Mouse (Mus musculus) midbrain, embryonic 11.5 days (tissue): ENCODE measurements around the gene Gfi1. TPM values are rescaled to one million over a fixed set of nuclear protein-coding genes. Genes with fewer than 3 reads are reported as not detected.
A peak's percentile ranks its signal among the peaks of the same experiment; 100 is the strongest.

Experiments
- ATAC-seq: fragments of 200-750 bp; cut with Nextera tagmentation; 2 replicates; pipeline ENCODE4 v1.8.0; 2017; ENCODE audit warnings: moderate TSS enrichment, moderate library complexity; ENCODE audit not compliant: low FRiP score
- DNase-seq: peaks from one replicate; pipeline ENCODE4 v3.0.0; 2015; ENCODE audit warnings: low spot score; ENCODE audit errors: missing footprints
- H3K27ac ChIP-seq: fragments of 300-500 bp; sonication (generic); 2 replicates; pipeline ENCODE4 v1.5.1; 2014; ENCODE audit warnings: low read depth, low read length
- H3K27me3 ChIP-seq: fragments of 300-500 bp; sonication (generic); 2 replicates; pipeline ENCODE4 v1.6.1; 2014; ENCODE audit warnings: mild to moderate bottlenecking, low read length, moderate library complexity, mixed read lengths; ENCODE audit not compliant: control insufficient read depth, insufficient read depth
- H3K36me3 ChIP-seq: fragments of 300-500 bp; sonication (generic); 2 replicates; pipeline ENCODE4 v1.6.1; 2014; ENCODE audit warnings: mild to moderate bottlenecking, low read length, moderate library complexity, mixed read lengths; ENCODE audit not compliant: control insufficient read depth, insufficient read depth
- H3K4me1 ChIP-seq: fragments of 300-500 bp; sonication (generic); 2 replicates; pipeline ENCODE4 v1.6.1; 2014; ENCODE audit warnings: low read length; ENCODE audit not compliant: control insufficient read depth, insufficient read depth
- H3K4me2 ChIP-seq: fragments of 300-500 bp; sonication (generic); 2 replicates; pipeline ENCODE4 v1.6.1; 2014; ENCODE audit warnings: mild to moderate bottlenecking, moderate library complexity
- H3K4me3 ChIP-seq: fragments of 300-500 bp; sonication (generic); 2 replicates; pipeline ENCODE4 v1.5.1; 2014; ENCODE audit warnings: low read depth, low read length
- H3K9ac ChIP-seq: fragments of 300-500 bp; sonication (generic); 2 replicates; pipeline ENCODE4 v1.6.1; 2014; ENCODE audit warnings: low read length
- H3K9me3 ChIP-seq: fragments of 300-500 bp; sonication (generic); 2 replicates; pipeline ENCODE4 v1.6.1; 2016; ENCODE audit warnings: low read length; ENCODE audit not compliant: control insufficient read depth
- WGBS: fragments of 180-500 bp; shearing (Covaris S2); extraction: QIAGEN DNeasy Blood & Tissue Kit; methylation state at CpG from one replicate; pipeline ENCODE4 v1.1.7; 2014; 5-methylcytosine and 5-hydroxymethylcytosine counted together
- polyA plus RNA-seq: library from polyadenylated mRNA; unstranded; fragments of >200 nt; fragmentation: Nextera tagmentation; extraction: Ambion mirVana; gene quantifications from 2 replicates; pipeline ENCODE4 v1.2.1, GENCODE M21; 2014

The Gfi1 gene
- polyA plus RNA-seq, 1 experiment from 2014 or later, result not detected

DNA sequence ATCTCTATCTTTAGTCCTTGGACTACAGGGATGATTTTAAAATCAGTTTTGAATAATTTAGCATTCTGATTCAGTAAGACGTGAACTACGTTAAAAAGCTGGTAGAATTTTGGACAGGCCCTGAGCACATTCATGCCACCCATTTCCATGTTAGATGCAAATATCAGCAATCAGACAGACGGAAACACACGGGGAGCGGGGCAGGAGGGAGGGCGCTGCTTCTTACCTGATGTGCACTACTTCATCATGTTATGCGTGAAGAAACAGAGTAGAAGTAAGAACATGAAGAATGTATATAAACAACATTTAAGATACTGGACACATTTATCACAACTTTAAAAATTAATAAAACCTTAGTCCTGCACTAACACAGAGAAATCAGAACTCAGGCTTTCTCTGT, 27.8 kb upstream of the Gfi1 start:
- Histone ChIP-seq H3K27me3 (no peaks in the 10 kb centered on the region), H3K4me2 (no peak overlapping the region), H3K9me3 (no peaks in the 10 kb centered on the region), H3K9ac (no peak overlapping the region), H3K4me1 (no peaks in the 10 kb centered on the region), H3K4me3 (no peak overlapping the region), H3K27ac (no peak overlapping the region), H3K36me3 (no peaks in the 10 kb centered on the region)
- no peak for DNase-seq
- WGBS, result 97% methylated on average over 7 of the region's 7 CpGs
- no peak for ATAC-seq

GRCm38 (mm10) chr5:107749229-107749916, 23.5 kb upstream of the Gfi1 start:
- Histone ChIP-seq H3K9me3 (no peaks in the 10 kb centered on the region), H3K36me3 (no peaks in the 10 kb centered on the region), H3K4me1 (no peaks in the 10 kb centered on the region), H3K4me2 (no peak overlapping the region), H3K27me3 (no peaks in the 10 kb centered on the region), H3K9ac (no peak overlapping the region), H3K27ac (no peak overlapping the region), H3K4me3 (no peak overlapping the region)
- peak; percentile 54 for DNase-seq
- 81% methylated on average over 9 of the region's 9 CpGs for WGBS
- no peak for ATAC-seq

- no peaks in the 10 kb centered on the region for H3K4me1 ChIP-seq
- no peak overlapping the region for H3K4me2 ChIP-seq
- H3K36me3 ChIP-seq, result no peaks in the 10 kb centered on the region
- ATAC-seq (no peak), DNase-seq (no peak)
- no peak overlapping the region for H3K9ac ChIP-seq
- no peak overlapping the region for H3K4me3 ChIP-seq
- H3K9me3 ChIP-seq, result no peaks in the 10 kb centered on the region
- H3K27ac ChIP-seq, result no peak overlapping the region
- WGBS, result 92% methylated on average over 5 of the region's 5 CpGs
- H3K27me3 ChIP-seq, result no peaks in the 10 kb centered on the region
Measured at GRCm38 (mm10) chr5:107739023-107739422, 13.2 kb upstream of the Gfi1 start.

GRCm38 (mm10) chr5:107738296-107738695, 12.5 kb upstream of the Gfi1 start:
- Histone ChIP-seq H3K9ac (no peak overlapping the region), H3K4me1 (no peaks in the 10 kb centered on the region), H3K27ac (no peak overlapping the region), H3K9me3 (no peaks in the 10 kb centered on the region), H3K4me3 (no peak overlapping the region), H3K4me2 (no peak overlapping the region), H3K27me3 (no peaks in the 10 kb centered on the region), H3K36me3 (no peaks in the 10 kb centered on the region)
- ATAC-seq (no peak), DNase-seq (no peak)
- 78% methylated on average over 3 of the region's 3 CpGs for WGBS

DNA sequence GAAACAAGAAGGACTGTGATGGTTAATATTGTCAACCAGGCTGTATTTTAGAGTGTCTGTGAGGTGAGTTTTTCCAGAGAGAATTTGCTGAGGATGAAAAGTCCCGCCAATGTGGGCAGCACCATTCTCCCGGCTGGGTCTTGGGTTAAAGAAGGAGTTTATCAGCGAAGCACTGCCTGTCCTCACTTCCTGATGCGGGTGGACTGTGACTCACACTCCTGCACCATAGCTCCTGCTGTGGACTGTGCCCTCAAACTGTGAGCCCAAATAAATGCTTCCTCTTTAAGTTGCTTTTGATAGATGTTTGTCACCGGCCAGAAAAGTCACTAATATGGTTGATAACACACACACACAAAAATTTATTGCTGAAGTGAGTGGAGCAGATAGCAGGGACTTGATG, 10.3 kb upstream of the Gfi1 start:
- no peak for ATAC-seq
- no peak for DNase-seq
- 90% methylated on average over 5 of the region's 5 CpGs for WGBS

GRCm38 (mm10) chr5:107731844-107732243, 6.0 kb upstream of the Gfi1 start:
- no peak overlapping the region for H3K27ac ChIP-seq
- DNase-seq (no peak), ATAC-seq (no peak)
- 41% methylated on average over 2 of the region's 2 CpGs for WGBS
- H3K27me3 ChIP-seq, result peaks cover 21% of the 10 kb centered on the region
- no peak overlapping the region for H3K9ac ChIP-seq
- peaks cover 2% of the 10 kb centered on the region; the same call in 1 of the 2 replicates for H3K4me1 ChIP-seq
- no peaks in the 10 kb centered on the region for H3K9me3 ChIP-seq
- no peaks in the 10 kb centered on the region for H3K36me3 ChIP-seq
- H3K4me2 ChIP-seq, result no peak overlapping the region
- no peak overlapping the region for H3K4me3 ChIP-seq

More for the DNA sequence above, 10.3 kb upstream of the Gfi1 start:
- Histone ChIP-seq H3K27ac (no peak overlapping the region), H3K27me3 (no peaks in the 10 kb centered on the region), H3K9ac (no peak overlapping the region), H3K4me3 (no peak overlapping the region), H3K36me3 (no peaks in the 10 kb centered on the region), H3K9me3 (no peaks in the 10 kb centered on the region), H3K4me2 (no peak overlapping the region), H3K4me1 (no peaks in the 10 kb centered on the region)

- Histone ChIP-seq H3K36me3 (no peaks in the 10 kb centered on the region), H3K27ac (no peak overlapping the region), H3K4me2 (no peak overlapping the region), H3K27me3 (peaks cover 25% of the 10 kb centered on the region), H3K9ac (no peak overlapping the region), H3K9me3 (no peaks in the 10 kb centered on the region), H3K4me3 (no peak overlapping the region), H3K4me1 (peaks cover 6% of the 10 kb centered on the region; the same call in 1 of the 2 replicates)
- ATAC-seq (no peak), DNase-seq (no peak)
- WGBS, result 58% methylated on average over 3 of the region's 3 CpGs
Measured at GRCm38 (mm10) chr5:107731408-107731807, 5.6 kb upstream of the Gfi1 start.

GRCm38 (mm10) chr5:107727007-107727402, 1.2 kb upstream of the Gfi1 start:
- DNase-seq (no peak), ATAC-seq (no peak)
- peaks cover 70% of the 10 kb centered on the region for H3K27me3 ChIP-seq
- peaks cover 31% of the 10 kb centered on the region for H3K4me1 ChIP-seq
- H3K9ac ChIP-seq, result no peak overlapping the region
- H3K36me3 ChIP-seq, result no peaks in the 10 kb centered on the region
- H3K27ac ChIP-seq, result no peak overlapping the region; the same call in 1 of the 2 replicates
- no peaks in the 10 kb centered on the region for H3K9me3 ChIP-seq
- peak overlapping the region; percentile 27; the same call in 1 of the 2 replicates for H3K4me2 ChIP-seq
- H3K4me3 ChIP-seq, result 0 out of 2 replicates have a peak overlapping the region, but pooled peaks have one; percentile 27
- 14% methylated on average over 12 of the region's 12 CpGs for WGBS

DNA sequence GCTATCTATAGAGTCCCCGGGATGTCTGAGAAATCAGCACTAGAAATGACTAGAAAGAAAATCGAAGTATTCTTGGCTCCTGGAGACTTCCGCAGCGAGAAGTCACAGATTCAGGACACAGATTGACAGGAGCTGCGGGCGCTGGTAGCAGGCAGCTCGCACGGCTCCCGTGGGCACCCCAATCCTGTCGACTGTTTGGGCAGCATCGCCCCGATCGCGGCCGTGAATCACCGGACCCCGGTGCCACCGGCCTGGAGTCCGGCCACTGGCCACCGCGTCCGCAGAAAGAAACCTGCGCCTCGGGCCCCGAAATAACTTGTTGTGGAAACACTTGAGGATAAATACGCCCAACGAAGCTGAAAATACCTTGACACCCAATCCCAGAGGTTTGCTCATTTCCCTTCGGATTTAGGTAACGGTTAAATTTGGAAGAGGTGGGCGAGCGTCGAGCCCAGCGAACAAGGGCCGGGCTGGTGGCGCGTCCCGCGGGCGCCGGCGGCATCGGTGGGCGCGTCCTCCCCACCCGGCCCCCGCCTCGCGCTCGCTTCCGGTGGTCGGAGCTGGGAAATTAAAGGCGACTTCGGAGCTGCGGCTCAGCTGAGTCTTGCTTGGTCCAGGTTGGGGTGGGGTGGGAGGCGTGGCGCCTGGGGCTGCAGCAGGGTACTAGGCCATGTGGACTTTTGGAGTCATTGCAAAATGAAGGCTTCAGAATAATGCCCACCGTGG, 608 bp upstream of the Gfi1 start:
- H3K9ac ChIP-seq, result no peak overlapping the region
- H3K4me3 ChIP-seq, result peak overlapping the region; percentile 27
- WGBS, result 0% methylated on average over 57 of the region's 57 CpGs
- ATAC-seq, result no peak
- peaks cover 75% of the 10 kb centered on the region for H3K27me3 ChIP-seq
- DNase-seq, result peak; percentile 94
- H3K4me2 ChIP-seq, result peak overlapping the region; percentile 27
- peaks cover 35% of the 10 kb centered on the region for H3K4me1 ChIP-seq
- no peak overlapping the region; the same call in 1 of the 2 replicates for H3K27ac ChIP-seq
- no peaks in the 10 kb centered on the region for H3K36me3 ChIP-seq
- H3K9me3 ChIP-seq, result no peaks in the 10 kb centered on the region
